Mouse (Mus musculus): Measurements from ENCODE around the gene Olfr1264. TPM values are rescaled to one million over a fixed set of nuclear protein-coding genes. Genes with fewer than 3 reads are reported as not detected.

Gene Olfr1264
- not detected in 2 replicates for polyA plus RNA-seq (2016; fragmentation: Nextera tagmentation; extraction: Ambion mirVana)

DNA sequence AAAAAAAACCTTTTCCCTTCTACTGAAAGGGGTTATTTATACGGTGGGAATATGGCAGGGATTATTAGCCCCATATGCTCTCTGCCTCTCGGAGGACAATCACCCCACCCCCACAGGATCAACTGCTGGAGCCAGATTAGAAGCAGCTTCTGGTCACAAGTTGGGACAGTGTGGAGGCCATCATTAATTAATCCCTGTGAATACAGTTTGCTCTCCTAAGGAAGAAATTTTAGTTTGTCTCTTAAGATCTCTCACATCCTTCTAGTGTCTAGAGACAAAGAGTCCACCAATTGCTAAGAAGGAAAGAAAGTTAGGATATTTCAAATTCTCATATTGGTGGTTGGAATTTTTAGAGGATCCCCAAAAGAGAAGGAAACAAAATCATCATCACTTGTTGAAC, at the start of gene Olfr1264:
Olfr1264 (minus strand) TSS at position 101 of the 400 bp plus-strand sequence.
- no peaks in the 10 kb centered on the region for H3K9me3 ChIP-seq (replicated peaks)
- no peak within 1 kb of the TSS for H3K27ac ChIP-seq
- no peaks in the 10 kb centered on the region for H3K27me3 ChIP-seq (ENCODE audit: low read depth, poor library complexity, severe bottlenecking)
- H3K4me3 ChIP-seq, result no peak within 1 kb of the TSS
- DNase-seq (ENCODE audit: low spot score), result no peak
- no peaks in the 10 kb centered on the region for H3K36me3 ChIP-seq
- H3K4me1 ChIP-seq, result no peaks in the 10 kb centered on the region
- 51% methylated on average over 2 of the region's 2 CpGs for WGBS

DNA sequence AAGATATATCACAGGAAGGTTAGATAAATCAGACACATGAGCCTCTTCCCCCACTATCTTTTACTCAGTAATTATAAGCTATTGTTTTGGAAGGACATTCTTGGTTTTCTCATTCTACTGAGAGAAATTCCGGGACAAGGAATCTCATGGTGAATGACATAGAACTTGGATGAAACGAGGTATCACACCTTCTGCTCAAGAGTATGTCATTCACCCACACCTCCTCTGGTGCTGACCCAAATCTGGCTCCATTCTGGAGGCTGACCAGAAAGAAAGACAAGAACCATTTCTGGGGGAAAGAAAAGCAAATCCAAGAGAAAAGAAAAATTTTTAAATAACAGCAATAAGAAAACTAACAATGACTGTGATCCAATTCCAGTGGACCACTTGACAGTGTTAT, 44.7 kb upstream of the Olfr1264 start:
- Histone ChIP-seq H3K36me3 (no peaks in the 10 kb centered on the region), H3K4me1 (no peaks in the 10 kb centered on the region), H3K9me3 (replicated peaks) (no peaks in the 10 kb centered on the region), H3K4me3 (no peak overlapping the region), H3K27ac (no peak overlapping the region), H3K27me3 (ENCODE audit: low read depth, poor library complexity, severe bottlenecking) (no peaks in the 10 kb centered on the region)
- WGBS, result 89% methylated on average over 2 of the region's 2 CpGs
- DNase-seq (ENCODE audit: low spot score), result no peak

DNA sequence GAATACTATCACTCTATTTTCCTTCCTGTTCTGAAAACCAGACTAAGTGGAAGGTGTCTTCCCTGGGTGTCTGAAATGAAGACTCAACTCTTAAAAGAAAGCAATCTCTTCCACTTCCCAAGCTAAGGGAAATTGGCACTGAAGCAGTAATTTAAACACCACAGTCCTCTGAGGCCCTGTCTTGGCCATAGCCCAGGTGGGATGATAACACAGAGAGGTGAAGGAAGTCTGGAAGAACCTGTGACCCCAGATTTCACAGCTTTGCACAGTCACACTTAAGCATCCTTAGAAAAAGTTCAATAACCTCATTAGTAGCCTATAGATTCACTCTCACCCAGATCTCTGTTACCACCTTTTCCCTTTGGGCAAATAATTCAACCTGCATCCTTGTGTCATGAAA, 38.1 kb upstream of the Olfr1264 start, which contains the start of gene Olfr140:
Olfr140 (minus strand) TSS at position 101 of the 400 bp plus-strand sequence.
- H3K4me1 ChIP-seq, result no peaks in the 10 kb centered on the region
- no peak within 1 kb of the TSS for H3K4me3 ChIP-seq
- H3K9me3 ChIP-seq (replicated peaks), result no peaks in the 10 kb centered on the region
- H3K36me3 ChIP-seq, result no peaks in the 10 kb centered on the region
- H3K27ac ChIP-seq, result no peak within 1 kb of the TSS
- DNase-seq (ENCODE audit: low spot score), result no peak
- no peaks in the 10 kb centered on the region for H3K27me3 ChIP-seq (ENCODE audit: low read depth, poor library complexity, severe bottlenecking)

DNA sequence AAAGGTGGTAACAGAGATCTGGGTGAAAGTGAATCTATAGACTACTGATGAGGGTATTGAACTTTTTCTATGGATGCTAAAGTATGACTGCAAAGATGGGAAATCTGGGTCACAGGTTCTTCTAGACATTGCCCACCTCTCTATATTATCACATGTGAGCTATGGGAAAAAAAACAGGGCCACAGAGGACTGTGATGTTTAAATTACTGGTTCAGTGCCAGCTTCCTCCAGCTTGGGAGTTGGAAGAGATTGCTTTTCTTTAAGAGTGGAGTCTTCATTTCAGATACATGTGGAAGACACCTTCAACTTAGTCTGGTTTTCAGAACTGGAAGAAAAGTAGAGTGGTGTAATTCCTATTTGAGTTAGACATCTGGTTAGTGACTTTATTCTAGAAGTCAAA, 9.7 kb upstream of the Olfr1264 start, which contains the start of gene Olfr1265:
Olfr1265 (plus strand) TSS at position 301 of the 400 bp plus-strand sequence.
- Histone ChIP-seq H3K9me3 (replicated peaks) (no peaks in the 10 kb centered on the region), H3K27me3 (ENCODE audit: low read depth, poor library complexity, severe bottlenecking) (no peaks in the 10 kb centered on the region), H3K4me3 (no peak within 1 kb of the TSS), H3K4me1 (no peaks in the 10 kb centered on the region), H3K27ac (no peak within 1 kb of the TSS), H3K36me3 (no peaks in the 10 kb centered on the region)
- DNase-seq (ENCODE audit: low spot score), result no peak

DNA sequence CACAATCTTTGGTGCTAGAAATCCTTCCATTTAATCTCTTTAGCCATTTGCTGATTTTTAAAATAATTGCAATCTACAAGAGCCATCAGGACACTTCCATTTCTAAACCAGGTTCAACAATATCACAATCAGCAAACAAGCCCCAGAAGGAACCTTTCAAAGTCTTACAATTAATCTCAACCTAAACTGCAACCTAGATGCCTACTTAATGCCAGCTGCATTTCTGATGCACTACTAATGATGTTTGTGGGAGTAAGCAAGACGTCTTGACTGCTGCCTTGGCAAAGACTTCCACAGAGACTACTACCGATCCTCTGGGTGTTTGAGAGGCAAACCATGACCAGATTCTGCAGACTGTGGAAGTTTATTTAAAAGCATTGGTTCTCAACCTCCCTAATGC, 13.5 kb downstream of the Olfr1264 start, which contains the start of gene Olfr1263:
Olfr1263 (plus strand) TSS at position 301 of the 400 bp plus-strand sequence.
- H3K9me3 ChIP-seq (replicated peaks), result no peaks in the 10 kb centered on the region
- H3K27me3 ChIP-seq (ENCODE audit: low read depth, poor library complexity, severe bottlenecking), result no peaks in the 10 kb centered on the region
- no peak within 1 kb of the TSS for H3K27ac ChIP-seq
- DNase-seq (ENCODE audit: low spot score), result no peak
- 87% methylated on average over 2 of the region's 2 CpGs for WGBS
- no peaks in the 10 kb centered on the region for H3K36me3 ChIP-seq
- no peaks in the 10 kb centered on the region for H3K4me1 ChIP-seq
- no peak within 1 kb of the TSS for H3K4me3 ChIP-seq

DNA sequence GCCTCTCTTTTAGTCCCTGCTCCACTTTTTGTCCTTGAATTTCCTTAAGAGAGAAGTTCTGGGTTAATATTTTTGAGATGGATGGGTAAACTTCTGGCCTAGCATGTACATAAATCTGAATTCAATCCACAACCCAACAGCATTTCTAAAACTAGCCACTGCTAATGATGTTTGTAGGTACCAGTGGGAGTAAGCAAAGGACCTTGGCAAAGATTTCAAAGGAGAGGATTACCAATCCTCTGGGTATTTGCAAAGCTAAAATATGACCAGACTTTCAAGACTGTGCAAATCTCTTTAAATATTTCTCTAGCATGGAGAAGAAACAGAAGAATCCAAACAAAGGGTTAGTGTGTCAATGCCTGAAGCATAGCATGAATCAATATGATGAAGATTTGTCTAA, 25.5 kb downstream of the Olfr1264 start, which contains the start of gene Olfr1262:
Olfr1262 (plus strand) TSS at position 301 of the 400 bp plus-strand sequence.
- no peak within 1 kb of the TSS for H3K4me3 ChIP-seq
- H3K9me3 ChIP-seq (replicated peaks), result no peaks in the 10 kb centered on the region
- H3K27ac ChIP-seq, result no peak within 1 kb of the TSS
- H3K27me3 ChIP-seq (ENCODE audit: low read depth, poor library complexity, severe bottlenecking), result no peaks in the 10 kb centered on the region
- DNase-seq (ENCODE audit: low spot score), result no peak
- no peaks in the 10 kb centered on the region for H3K36me3 ChIP-seq
- no peaks in the 10 kb centered on the region for H3K4me1 ChIP-seq

DNA sequence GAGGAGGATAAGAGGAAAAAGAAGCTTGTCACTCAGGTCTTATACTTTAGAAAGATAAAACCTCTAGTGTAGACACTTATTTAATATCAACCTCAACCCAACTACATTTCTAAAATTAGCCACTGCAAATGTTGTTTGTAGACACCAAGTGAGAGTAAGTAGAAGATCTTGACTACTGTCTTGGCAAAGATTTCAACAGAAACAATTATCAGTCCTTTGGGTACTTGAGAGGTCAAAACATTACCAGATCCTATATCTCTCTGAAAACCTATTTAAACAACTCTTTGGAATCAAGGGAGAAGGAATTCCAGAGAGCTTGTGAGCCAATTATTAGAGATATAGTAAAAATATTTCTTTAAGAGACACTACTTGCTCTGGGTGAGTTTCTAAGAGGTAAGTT, 34.5 kb downstream of the Olfr1264 start, which contains the start of gene Olfr1261:
Olfr1261 (plus strand) TSS at position 301 of the 400 bp plus-strand sequence.
- no peak within 1 kb of the TSS for H3K4me3 ChIP-seq
- H3K27me3 ChIP-seq (ENCODE audit: low read depth, poor library complexity, severe bottlenecking), result no peaks in the 10 kb centered on the region
- no peak for DNase-seq (ENCODE audit: low spot score)
- H3K36me3 ChIP-seq, result no peaks in the 10 kb centered on the region
- H3K4me1 ChIP-seq, result no peaks in the 10 kb centered on the region
- no peak within 1 kb of the TSS for H3K27ac ChIP-seq
- H3K9me3 ChIP-seq (replicated peaks), result no peaks in the 10 kb centered on the region

DNA sequence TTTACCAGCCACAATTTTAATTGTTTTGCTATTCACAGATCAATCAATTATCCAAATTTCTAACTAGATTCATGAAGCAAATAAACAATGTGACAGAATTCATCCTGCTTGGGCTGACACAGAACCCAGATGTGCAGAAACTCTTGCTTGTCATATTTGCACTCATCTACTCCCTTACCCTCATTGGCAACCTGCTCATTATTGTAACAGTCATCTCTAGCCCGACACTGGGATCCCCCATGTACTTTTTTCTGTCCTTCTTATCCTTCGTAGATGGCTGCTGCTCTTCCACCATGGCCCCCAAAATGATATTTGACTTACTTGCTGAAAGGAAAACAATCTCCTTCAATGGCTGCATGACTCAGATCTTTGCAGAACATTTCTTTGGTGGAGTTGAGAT, 47.7 kb downstream of the Olfr1264 start:
- H3K4me3 ChIP-seq, result no peak overlapping the region
- no peaks in the 10 kb centered on the region for H3K36me3 ChIP-seq
- H3K27me3 ChIP-seq (ENCODE audit: low read depth, poor library complexity, severe bottlenecking), result no peaks in the 10 kb centered on the region
- H3K27ac ChIP-seq, result no peak overlapping the region
- no peaks in the 10 kb centered on the region for H3K9me3 ChIP-seq (replicated peaks)
- WGBS, result 89% methylated on average over 2 of the region's 2 CpGs
- no peak for DNase-seq (ENCODE audit: low spot score)
- no peaks in the 10 kb centered on the region for H3K4me1 ChIP-seq

DNA sequence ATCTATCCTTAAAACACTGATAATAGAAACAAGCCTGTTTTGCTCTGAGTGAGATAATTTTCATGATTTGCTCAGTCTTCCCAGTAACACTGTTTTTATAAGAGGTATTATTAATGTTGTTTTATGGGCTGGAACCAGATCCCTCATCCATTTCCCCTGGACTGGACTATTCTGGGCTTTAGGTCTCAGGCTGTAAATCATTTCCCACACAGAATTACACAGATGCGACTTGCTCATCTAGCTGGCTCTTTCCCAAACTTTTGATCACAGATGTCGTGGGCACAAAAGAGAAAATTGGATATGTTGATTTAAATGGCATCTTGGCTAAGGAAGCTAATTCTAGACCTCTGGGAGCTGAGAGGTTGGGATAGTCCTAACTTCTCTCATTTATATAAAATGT, 51.2 kb downstream of the Olfr1264 start, which contains the start of gene Olfr1260:
Olfr1260 (plus strand) TSS at position 157 of the 400 bp plus-strand sequence.
- H3K36me3 ChIP-seq, result no peaks in the 10 kb centered on the region
- no peak within 1 kb of the TSS for H3K27ac ChIP-seq
- no peaks in the 10 kb centered on the region for H3K27me3 ChIP-seq (ENCODE audit: low read depth, poor library complexity, severe bottlenecking)
- no peak for DNase-seq (ENCODE audit: low spot score)
- H3K4me1 ChIP-seq, result no peaks in the 10 kb centered on the region
- no peaks in the 10 kb centered on the region for H3K9me3 ChIP-seq (replicated peaks)
- no peak within 1 kb of the TSS for H3K4me3 ChIP-seq
- WGBS, result 85% methylated on average over 2 of the region's 2 CpGs

Other genes starting within 250 kb of the Olfr1264 start
- gene Olfr1254, start 232.0 kb downstream of the Olfr1264 start, polyA plus RNA-seq (2016; fragmentation: Nextera tagmentation; extraction: Ambion mirVana), result not detected in 2 replicates
- gene Olfr1255, start 213.5 kb downstream of the Olfr1264 start, polyA plus RNA-seq (2016; fragmentation: Nextera tagmentation; extraction: Ambion mirVana), result not detected in 2 replicates
- not detected in 2 replicates for gene Olfr1256, start 184.0 kb downstream of the Olfr1264 start, polyA plus RNA-seq (2016; fragmentation: Nextera tagmentation; extraction: Ambion mirVana)
- gene Olfr48, start 177.4 kb downstream of the Olfr1264 start, polyA plus RNA-seq (2016; fragmentation: Nextera tagmentation; extraction: Ambion mirVana), result not detected in 2 replicates
- gene Olfr1257, start 147.1 kb downstream of the Olfr1264 start, polyA plus RNA-seq (2016; fragmentation: Nextera tagmentation; extraction: Ambion mirVana), result not detected in 2 replicates
- gene Olfr1258, start 98.3 kb downstream of the Olfr1264 start, polyA plus RNA-seq (2016; fragmentation: Nextera tagmentation; extraction: Ambion mirVana), result not detected in 2 replicates
- not detected in 2 replicates for gene Olfr1259, start 76.9 kb downstream of the Olfr1264 start, polyA plus RNA-seq (2016; fragmentation: Nextera tagmentation; extraction: Ambion mirVana)
- gene Olfr1260, start 51.2 kb downstream of the Olfr1264 start, polyA plus RNA-seq (2016; fragmentation: Nextera tagmentation; extraction: Ambion mirVana), result not detected in 2 replicates
- gene Olfr1261, start 34.4 kb downstream of the Olfr1264 start, polyA plus RNA-seq (2016; fragmentation: Nextera tagmentation; extraction: Ambion mirVana), result not detected in 2 replicates
- not detected in 2 replicates for gene Olfr1262, start 25.4 kb downstream of the Olfr1264 start, polyA plus RNA-seq (2016; fragmentation: Nextera tagmentation; extraction: Ambion mirVana)
- not detected in 2 replicates for gene Olfr1263, start 13.4 kb downstream of the Olfr1264 start, polyA plus RNA-seq (2016; fragmentation: Nextera tagmentation; extraction: Ambion mirVana)
- not detected in 2 replicates for gene Olfr1265, start 9.8 kb upstream of the Olfr1264 start, polyA plus RNA-seq (2016; fragmentation: Nextera tagmentation; extraction: Ambion mirVana)
- not detected in 2 replicates for gene Olfr140, start 38.0 kb upstream of the Olfr1264 start, polyA plus RNA-seq (2016; fragmentation: Nextera tagmentation; extraction: Ambion mirVana)
- gene Olfr1269, start 95.8 kb upstream of the Olfr1264 start, polyA plus RNA-seq (2016; fragmentation: Nextera tagmentation; extraction: Ambion mirVana), result not detected in 2 replicates
- not detected in 2 replicates for gene Olfr32, start 116.7 kb upstream of the Olfr1264 start, polyA plus RNA-seq (2016; fragmentation: Nextera tagmentation; extraction: Ambion mirVana)
- not detected in 2 replicates for gene Olfr1270, start 127.5 kb upstream of the Olfr1264 start, polyA plus RNA-seq (2016; fragmentation: Nextera tagmentation; extraction: Ambion mirVana)
- gene Olfr1506, start 198.9 kb upstream of the Olfr1264 start, polyA plus RNA-seq (2016; fragmentation: Nextera tagmentation; extraction: Ambion mirVana), result 0.09 TPM in 1 of 2 replicates, not detected in the other
- gene Olfr142, start 232.0 kb upstream of the Olfr1264 start, polyA plus RNA-seq (2016; fragmentation: Nextera tagmentation; extraction: Ambion mirVana), result not detected in 2 replicates
- not detected in 2 replicates for gene Olfr1271, start 245.5 kb upstream of the Olfr1264 start, polyA plus RNA-seq (2016; fragmentation: Nextera tagmentation; extraction: Ambion mirVana)

Data from limb, embryonic 10.5 days (tissue).